Mouse (Mus musculus): Measurements from ENCODE around the gene Rbpj.

- TF ChIP-seq CTCF (IDR thresholded peaks at IDR 0.05; ENCODE audit: extremely low read depth, insufficient read length, insufficient replicate concordance, low read depth, low read length) (no peak), POLR2A (IDR thresholded peaks at IDR 0.05; ENCODE audit: low read depth, low read length) (no peak)
Observed at GRCm38 (mm10) chr5:53555474-53555873, 89.5 kb downstream of the Rbpj start.

Measured in small intestine, adult 2 months (tissue).